Mouse (Mus musculus) adrenal gland, postnatal 36 days (tissue): ENCODE results near the gene 1700007K13Rik. TPM values are rescaled to one million over a fixed set of nuclear protein-coding genes. Genes with fewer than 3 reads are reported as not detected.

Source experiments
- DNase-seq, 2 experiments: peaks; one replicate each; pipeline ENCODE4 v3.0.0; 2021; ENCODE audit warnings: mixed read lengths in 1 of 2
- total RNA-seq, 2 experiments: library from RNA; stranded (reverse); gene quantifications; 2 replicates each; pipeline ENCODE4 v1.2.3; 2021

The 1700007K13Rik gene
- total RNA-seq, 2 experiments from 2014 or later = not detected

DNA sequence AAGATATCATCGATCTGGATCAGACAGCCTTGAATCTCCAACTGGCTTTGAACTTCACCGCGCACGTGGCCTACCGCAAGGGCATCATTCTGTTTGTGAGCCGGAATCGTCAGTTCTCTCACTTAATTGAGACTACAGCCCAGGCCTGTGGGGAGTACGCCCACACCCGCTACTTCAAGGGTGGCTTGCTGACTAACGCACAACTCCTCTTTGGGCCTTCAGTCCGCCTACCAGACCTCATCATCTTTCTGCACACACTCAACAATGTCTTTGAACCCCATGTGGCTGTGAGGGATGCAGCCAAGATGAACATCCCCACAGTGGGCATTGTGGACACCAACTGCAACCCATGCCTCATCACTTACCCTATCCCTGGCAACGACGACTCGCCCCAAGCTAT, 3.3 kb upstream of the 1700007K13Rik start:
- DNase-seq = no peak

DNA sequence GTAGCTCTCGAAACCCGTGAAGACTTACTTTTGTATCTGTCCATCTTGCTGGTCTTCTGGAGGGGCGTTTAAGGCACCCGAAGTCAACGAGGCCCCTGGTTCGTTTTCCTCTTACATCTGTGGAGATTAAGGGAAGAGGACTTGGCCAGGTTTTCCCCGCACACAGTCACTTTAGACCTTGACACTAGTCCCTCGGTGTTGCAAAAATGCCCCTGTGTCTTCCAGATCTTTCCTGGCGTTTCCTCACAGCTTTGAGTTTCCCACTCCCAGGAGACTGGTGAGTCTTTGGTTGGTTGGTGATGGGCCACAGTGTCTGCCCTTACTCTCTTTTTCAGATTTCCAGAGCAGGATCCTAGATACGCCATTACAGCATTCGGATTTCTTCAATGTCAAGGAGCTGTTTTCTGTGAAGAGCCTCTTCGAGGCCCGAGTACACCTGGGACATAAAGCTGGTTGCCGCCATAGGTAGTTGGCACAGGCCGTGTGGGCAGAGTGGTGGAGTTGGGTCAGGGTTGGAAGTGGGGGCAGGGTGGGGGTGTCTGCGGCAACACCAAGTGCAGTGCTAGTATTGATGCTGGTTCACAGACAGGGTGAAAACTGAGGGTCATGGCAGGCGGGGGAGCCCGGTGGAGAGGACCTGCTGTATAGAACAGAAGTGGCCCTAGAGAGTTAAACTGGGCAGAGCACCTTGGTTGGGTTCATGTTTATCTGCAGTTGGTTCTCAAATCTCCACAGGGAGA, 2.5 kb upstream of the 1700007K13Rik start:
- DNase-seq = peak; percentile 11 to 19

DNA sequence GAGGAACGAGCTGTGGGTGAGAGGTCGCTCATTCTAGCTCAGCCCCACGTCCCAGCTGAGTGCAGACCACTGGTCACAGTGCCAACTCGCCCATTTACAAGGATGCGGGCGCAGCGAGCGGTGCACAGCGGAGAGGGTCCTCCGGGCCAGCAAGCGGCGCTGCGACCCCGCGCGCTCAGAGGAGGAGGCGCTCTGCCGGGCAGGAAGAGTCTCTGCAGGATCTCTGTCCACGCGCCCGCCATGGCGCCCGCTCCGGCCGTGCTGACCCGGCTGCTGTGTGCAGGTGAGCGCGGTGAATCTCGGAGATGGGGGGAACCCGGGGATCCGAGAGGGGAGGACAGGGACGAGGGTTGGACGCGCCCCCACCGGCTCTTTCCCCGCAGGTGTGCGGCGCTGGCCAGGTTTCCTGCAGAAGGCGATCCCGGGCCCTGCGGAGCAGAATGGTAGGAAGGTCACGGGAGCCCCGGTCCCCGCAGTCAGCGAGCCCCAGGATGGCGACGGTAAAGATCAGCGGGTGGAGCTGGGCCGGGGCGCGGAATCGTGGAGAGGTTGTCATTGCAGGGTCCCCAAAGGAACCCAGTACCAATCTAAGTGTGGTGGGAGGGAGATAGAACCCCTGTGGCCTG, 1.8 kb upstream of the 1700007K13Rik start, which contains the start of gene Mrps2:
Mrps2 (plus strand) TSS at position 207 of the 626 bp plus-strand sequence.
- DNase-seq = peak; percentile 90 to 94

DNA sequence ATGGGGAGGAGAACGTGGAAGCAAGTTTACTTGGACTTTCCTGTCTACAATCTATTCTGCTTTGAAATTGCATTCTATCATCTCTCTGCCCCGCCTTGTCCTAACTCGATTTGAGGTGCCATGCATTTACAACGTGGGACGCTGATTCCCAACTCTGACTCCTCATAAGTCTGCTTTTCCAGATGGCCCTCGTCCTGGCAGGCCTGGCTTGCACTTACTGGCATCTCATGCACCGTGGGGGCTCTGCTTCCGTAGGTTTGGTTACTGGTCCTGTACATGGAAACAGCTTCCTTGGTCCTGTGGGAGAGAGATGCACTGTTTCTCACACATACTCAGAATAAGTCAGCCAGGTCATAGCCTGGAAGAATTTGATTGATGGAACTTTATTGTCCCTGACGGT, 1.2 kb downstream of the 1700007K13Rik start:
- no peak for DNase-seq

DNA sequence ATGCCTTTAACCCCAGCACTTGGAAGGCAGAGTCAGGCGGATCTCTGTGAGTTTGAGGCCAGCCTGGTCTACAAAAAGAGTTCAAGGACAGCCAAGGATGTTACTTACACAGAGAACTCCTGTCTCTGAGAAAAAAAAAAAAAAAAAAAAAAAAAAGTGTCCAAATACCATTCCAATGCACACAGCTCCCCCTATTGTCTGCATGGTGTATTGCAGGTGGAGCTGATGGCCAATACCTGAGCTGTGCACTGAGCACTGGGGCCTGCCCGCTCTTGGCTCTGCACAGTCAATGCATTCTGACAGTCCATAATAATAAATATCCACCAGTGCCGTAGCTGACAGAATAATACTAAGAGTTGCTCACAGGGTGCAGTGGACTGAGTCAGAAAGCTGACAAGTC, 2.2 kb downstream of the 1700007K13Rik start:
- DNase-seq = peak; percentile 63 to 73

DNA sequence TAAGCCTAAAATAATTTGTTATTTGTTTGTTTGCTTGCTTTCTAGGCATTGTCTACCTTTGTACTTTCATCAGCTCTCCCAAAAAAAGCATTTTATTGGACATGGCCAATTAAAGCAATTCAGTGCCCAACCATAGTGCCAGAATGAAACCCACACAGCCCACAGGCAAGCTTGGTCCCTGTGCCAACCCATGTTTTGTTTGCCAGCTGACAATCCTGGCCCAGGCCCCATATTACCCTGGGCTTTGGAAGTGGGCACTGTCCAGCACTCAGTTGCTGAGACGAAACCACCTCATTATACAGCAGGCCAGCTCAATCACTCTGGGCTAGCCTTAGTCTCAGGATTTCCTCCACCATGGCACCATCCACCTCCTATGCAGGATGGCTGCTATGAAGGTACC, 9.5 kb downstream of the 1700007K13Rik start:
- no peak for DNase-seq

DNA sequence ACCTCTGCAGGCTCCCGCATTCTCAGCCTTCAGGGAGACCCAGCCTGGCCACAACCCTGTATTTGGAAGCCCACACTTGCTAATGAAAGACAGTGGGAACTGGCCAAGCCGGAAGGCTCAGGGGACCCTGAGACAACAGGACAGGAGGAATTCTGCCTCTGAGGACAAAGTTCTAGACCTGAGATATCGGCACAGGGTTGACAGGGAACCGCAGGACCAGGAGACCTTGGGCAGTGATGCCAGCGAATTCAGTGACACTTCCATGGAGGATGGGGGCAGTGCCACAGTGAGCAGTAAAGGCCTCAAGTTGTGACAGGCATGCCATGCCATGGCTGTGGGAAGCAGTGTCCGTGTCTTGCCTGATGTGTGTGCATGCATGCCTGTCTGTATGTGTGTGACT, 12.6 kb downstream of the 1700007K13Rik start:
- DNase-seq = no peak

DNA sequence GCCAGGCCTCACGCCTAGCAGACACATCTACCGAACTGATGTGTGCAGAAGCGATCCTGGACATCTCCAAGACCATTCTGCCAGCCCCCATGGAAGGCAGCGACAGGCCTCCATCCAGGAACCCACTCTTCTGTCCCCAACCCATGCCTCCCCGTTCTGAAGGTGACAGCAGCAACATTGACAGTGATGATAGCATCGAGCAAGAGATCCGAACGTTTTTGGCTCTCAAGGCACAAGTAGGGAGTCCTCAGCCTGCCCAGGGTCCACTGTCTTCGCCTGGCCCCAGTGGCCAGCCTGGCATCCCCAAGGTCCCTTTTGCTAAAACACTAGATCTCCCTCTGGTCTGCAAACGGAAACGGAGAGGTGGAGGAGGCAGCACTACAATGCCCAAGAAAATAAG, 14.5 kb downstream of the 1700007K13Rik start:
- DNase-seq = no peak

DNA sequence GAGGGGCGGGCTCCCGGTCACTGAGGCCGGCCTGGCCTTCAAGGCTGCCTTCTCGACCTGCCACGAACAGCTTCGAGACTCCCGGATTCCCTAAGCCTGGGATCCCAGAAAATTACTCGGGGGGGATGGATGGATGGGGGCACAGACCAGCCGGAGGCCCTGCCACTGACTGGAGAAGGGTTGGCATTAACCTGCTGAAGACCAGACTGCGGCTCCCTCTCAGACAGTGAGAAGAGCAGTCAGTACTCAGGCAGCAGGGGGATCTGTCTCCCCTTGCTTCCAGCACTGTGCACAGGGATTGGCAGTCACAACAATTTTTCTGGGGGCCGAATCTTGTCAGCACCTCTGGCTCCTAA, 18.8 kb downstream of the 1700007K13Rik start:
- no peak for DNase-seq

DNA sequence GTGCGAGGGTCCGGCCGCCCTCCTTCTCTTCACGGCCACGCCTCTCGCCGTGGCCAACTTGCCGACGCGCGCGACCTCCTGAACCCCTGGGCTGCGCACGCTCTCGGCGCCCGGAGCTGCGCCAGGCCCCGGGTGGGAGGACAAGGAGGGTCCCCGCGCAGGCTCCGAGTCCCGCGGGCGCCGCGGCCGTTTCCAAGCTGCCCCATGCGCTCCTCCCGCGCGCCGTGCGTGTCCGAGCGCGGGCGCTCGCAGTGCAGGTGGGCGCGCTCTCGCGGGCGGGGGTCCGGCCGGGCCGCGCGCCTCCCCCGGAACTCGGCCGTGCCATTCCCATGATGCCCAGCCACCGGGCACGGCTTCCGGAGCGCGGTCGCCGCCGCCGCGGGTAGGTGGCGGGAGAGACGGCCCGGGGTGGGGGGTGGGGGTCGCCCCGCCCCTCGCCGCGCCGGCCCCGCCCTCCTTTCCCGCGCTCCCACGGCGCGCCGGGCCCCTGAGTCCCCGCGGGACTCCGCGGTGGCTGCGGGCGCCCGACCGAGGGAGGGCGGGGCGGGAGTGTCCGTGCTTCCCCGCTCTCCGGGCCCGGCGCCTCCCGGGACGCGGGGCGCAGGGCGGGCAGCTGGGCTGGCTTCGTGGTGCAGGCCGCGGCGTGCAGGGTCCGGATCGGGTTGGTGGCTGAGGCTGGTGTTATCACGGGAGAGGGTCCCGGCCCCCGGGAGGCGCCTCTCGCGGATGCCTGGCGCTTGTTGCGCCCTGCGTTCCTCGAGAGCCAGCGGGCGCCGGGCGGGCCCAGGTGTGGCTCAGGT, 19.4 kb downstream of the 1700007K13Rik start, which contains the start of gene Ppp1r26:
Ppp1r26 (plus strand) TSS at position 286 of the 800 bp plus-strand sequence.
- peak; percentile 62 to 69 for DNase-seq

DNA sequence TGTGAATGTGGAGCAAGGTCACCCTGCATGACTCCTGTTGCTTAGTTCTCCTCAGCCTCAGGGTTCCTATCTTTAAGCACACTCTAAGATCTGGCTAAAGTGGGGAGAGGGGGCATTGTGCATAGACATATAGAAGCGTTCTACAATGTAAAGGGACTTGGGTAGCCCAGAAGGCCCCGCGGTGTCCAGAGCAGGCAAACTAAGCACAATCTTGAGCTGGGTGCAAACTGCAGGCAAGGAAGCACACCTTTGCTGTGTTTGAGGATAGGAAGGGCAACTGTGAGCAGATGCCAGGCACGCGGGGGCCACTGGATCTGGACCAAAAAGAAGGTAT, 20.0 kb downstream of the 1700007K13Rik start:
- no peak for DNase-seq

DNA sequence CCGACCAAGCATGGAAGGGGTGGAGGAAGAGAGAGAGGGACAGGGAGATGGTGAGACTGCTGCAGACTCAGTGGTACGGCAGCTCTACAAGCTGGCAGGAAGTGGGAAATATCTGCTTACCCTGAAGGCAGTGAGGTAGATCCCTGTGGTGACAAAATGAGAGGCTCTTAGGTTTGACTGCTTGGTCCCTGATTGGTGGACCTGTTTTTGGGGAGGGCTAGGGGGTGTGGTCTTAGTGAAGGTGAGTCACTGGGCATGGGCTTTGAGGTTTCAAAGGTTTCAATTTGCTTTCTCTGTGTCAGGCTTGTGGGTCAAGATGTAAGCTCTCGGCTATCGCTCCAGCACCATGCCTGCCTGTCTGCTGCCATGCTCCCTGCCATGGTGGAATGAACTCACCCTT, 21.1 kb downstream of the 1700007K13Rik start:
- no peak for DNase-seq

DNA sequence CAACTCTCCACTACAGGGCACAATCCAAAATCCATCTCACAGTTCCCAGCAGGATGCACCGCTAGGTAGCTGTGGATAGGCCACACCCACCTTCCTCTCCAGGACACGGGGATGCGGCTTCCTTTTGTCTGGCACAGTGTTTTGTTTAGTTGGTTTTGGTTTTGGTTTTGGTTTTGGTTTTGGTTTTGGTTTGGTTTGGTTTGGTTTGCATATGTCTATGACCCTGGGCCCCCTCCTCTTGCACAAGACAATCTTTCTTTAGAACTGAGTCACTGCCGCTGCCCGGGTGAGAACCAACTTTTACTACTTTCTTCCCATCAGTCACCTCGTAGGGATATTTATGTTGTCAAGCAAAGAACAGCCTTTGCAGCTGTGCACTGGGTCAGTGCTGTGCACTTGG, 25.3 kb downstream of the 1700007K13Rik start:
- no peak for DNase-seq

DNA sequence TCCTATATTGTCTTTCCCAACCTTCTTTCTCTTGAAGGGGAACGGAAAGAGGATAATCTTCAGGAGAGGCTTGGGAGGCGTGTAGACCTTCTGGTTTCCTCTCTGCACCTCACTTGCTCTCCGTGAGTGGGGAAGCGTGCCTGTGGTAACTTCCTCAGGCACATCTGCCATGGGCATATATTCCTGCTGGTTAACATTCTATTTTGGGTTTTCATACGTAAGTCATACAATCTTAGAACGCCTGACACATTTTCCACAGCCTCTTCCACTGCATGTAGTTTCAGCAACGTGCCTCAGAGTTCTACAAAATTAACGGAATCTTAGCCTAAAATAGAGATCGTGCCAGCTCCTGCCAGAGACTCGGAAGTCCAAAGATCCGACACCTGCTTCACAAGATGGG, 30.7 kb downstream of the 1700007K13Rik start:
- DNase-seq = no peak

DNA sequence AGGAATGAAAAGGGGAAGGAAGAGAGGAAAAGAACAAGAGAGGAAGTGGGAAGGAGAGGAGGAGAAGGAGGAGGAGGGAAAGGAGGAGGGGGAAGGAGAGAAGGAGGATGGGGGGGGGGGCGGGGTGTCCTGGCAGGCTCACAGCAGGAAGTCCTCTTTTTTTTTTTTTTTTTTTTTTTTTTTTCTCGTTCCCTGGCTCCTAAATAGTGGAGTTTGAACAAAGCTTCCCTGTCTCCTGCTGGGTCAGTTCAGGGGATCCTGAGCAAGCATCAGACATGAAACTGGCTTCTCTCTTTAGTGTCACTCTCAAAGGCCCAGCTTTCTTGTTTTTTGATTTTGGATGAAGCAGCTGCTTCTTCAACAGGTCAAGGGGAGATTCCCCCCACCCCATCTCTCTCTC, 32.6 kb downstream of the 1700007K13Rik start:
- no peak for DNase-seq

DNA sequence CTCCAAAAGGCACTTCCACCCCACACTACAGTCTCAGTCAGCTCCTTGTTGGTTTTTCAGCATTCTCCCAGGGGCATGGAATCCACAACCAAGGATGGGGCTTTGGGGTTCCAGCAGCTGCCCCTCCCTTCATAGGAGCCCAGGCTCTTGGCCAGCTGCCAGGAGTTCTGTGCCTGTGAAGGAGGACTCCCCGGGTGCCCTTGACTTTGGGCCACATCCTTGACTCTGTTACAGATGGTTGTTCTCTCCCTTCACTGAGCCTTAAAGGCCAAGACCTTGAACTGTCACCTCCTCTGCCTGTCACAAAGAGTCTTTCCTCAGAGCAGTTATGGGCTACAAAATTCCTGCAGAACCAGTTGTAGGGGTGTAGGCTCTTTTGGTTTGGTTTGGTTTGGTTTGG, 33.3 kb downstream of the 1700007K13Rik start:
- peak; percentile 87 for DNase-seq

DNA sequence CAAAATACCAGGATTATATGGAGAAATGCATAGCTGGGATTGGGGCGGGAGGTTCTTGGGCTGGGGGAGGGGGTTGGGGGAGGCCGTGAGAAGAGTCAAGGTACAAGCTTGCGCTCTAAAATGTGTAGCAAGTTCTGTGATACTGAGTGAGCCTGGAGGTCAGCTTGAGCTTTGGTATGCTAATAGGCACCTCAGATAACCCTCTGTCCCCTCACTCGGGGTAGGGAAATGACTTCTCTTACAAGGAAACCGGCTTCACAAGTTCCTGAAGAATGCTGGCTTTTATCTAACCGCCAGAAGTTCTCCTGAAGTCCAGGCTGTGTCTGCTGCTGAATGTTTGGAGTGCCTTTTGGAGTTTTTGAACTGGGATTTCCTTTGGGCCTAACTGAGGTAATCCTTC, 35.3 kb downstream of the 1700007K13Rik start:
- DNase-seq = no peak

DNA sequence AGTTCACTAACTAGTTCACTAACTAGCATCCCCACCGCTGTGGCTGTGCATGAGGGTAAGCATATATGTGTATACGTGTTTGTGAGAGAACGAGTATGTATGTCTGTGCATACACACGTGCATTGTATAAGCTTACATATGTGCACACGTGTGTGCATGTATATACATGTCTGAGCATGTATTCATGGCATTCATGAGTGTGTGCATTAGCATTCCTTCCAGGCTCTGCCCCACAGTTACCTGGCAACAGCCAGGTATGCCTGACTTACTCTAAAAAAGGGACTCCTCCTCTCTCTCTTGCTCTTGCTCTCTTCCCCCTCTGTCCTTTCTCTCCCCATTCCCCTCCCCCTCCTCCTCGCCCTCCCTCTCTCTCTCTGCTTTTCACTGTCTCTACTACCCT, 38.9 kb downstream of the 1700007K13Rik start:
- DNase-seq = no peak

DNA sequence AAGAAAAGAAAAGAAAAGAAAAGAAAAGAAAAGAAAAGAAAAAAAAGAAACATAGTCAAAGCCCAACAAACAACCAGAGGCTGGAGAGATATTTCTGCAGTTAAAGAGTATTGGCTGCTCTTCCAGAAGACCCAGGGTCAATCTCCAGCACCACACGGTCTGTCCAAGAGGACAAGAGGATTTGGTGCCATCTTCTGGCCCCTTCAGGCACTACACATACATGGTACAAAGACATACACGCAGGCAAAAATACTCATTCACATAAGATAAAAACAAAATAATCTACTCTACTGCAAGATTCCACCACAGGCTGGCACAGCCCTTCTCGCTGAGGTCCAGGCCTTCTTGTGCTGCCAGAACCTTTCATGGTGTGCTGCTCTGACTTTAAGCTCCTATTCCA, 43.0 kb downstream of the 1700007K13Rik start:
- peak; percentile 63 to 72 for DNase-seq

DNA sequence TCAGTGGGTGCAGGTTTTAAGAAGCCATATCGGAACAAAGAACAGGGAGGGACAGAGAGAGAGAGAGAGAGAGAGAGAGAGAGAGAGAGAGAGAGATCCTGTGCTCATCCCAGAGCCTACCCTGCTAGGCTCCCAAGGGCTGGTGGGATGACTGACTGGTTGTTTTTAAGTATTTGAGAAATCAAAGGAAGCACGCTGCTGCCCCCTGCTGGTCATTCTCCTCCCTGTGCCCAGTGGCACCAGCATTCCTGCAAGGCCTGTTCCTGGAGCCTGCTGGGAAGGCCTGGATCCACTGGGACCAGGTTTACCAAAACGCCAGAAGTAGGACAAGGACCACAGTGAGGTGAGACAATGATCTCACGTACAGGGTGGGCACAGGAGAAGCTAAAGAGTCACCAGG, 46.2 kb downstream of the 1700007K13Rik start:
- DNase-seq = peak; percentile 87 to 91

DNA sequence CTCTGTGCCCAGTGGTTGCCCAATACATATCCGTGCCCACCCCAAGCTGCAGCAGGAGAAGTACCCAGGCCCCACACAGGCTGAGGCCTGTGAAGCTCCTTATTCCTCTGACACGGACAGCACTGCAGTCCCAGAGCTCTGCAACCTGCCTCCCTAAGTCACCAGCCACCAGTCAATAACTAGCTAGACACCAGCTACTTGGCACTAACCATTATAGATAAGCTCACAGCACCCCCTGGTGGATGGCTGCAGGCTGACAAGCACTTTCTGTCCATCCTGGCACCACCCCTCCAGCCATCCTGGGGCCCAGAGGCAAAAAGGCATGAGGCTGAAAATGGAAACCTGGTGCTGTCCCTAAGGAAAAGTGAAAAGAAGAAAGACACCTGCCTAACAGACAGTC, 48.1 kb downstream of the 1700007K13Rik start:
- peak; percentile 89 to 93 for DNase-seq

DNA sequence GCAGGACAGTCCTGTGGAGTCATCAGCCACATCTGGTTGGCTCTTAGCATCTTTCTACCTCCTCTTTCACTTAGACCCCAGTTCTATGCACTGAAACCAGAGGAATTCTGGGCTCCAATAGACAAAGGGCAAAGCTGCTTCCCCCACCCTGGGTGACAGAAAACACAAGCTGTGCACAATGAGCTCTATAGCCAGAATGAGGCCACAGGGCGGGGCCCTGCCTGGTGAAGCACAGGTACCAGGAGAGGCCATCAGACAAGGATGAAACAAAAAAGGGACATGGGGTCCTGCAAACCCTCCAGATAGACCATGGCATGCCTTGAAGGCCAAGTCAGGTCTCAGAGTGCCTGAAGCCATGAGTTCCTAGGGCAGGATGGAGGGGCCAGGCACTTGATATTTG, 49.6 kb downstream of the 1700007K13Rik start:
- no peak for DNase-seq

DNA sequence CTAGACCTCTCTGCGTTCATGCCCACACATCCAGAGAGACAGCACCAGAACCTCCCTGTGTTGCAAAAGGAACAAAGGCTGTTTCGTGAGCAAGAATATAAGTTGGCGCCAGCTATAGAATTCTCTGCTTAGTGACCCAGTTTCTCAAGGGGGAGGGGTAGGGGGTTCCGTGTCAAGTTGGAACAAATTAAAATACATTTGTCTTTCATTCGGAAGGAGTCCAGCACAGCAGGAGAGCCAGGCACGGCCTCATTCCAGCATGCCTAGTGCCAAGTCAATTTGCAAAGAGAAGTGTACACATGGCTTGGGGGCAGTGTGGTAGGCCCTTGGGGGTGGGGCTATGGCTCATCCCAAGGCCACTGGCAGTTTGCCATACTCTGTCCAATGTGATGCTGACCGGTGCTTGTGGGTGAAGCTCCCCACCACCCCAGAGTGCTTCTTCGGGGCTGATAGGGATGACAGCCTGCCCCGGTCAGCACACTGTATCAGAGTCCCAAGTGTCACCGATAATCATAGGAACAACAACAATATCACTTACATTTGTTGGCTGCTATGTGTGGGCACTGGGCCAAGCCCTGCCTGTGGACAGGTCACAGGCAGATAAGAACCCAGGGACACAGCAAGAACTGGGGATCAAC, 50.6 kb downstream of the 1700007K13Rik start:
- peak; percentile 74 to 84 for DNase-seq
